Mouse (Mus musculus): ENCODE measurements around the gene Arhgef28. TPM values are rescaled to one million over a fixed set of nuclear protein-coding genes. Genes with fewer than 3 reads are reported as not detected.

Arhgef28 gene
- polyA plus RNA-seq, 1 experiment = 0.42 TPM

GRCm38 (mm10) chr13:97999130-97999529 is 207.1 kb downstream of the Arhgef28 start:
- Histone ChIP-seq H3K27ac (ENCODE audit: insufficient read depth, low read length) (no peak overlapping the region), H3K4me1 (ENCODE audit: control insufficient read depth, insufficient read depth, insufficient read length) (no peaks in the 10 kb centered on the region), H3K27me3 (ENCODE audit: control insufficient read depth, insufficient read depth, low read length) (no peaks in the 10 kb centered on the region), H3K4me3 (ENCODE audit: extremely low read depth, insufficient read depth, insufficient read length) (no peak overlapping the region), H3K36me3 (ENCODE audit: control insufficient read depth, insufficient read depth, low read length) (no peaks in the 10 kb centered on the region)
- WGBS = 89% methylated on average over 8 of the region's 8 CpGs
- TF ChIP-seq POLR2A (IDR thresholded peaks at IDR 0.05; ENCODE audit: low read depth, low read length) (no peak), CTCF (IDR thresholded peaks at IDR 0.05; ENCODE audit: extremely low read depth, insufficient read depth, insufficient read length, insufficient replicate concordance) (no peak)
- DNase-seq (ENCODE audit: low read depth in 1 of 2, low spot score in 2 of 2) = no peak

GRCm38 (mm10) chr13:97998570-97998969 is 207.7 kb downstream of the Arhgef28 start:
- 82% methylated on average over 8 of the region's 8 CpGs for WGBS
- no peaks in the 10 kb centered on the region for H3K27me3 ChIP-seq (ENCODE audit: control insufficient read depth, insufficient read depth, low read length)
- no peaks in the 10 kb centered on the region for H3K4me1 ChIP-seq (ENCODE audit: control insufficient read depth, insufficient read depth, insufficient read length)

GRCm38 (mm10) chr13:97990939-97991338 is 215.3 kb downstream of the Arhgef28 start:
- Histone ChIP-seq H3K27me3 (ENCODE audit: control insufficient read depth, insufficient read depth, low read length) (no peaks in the 10 kb centered on the region), H3K27ac (ENCODE audit: insufficient read depth, low read length) (no peak overlapping the region), H3K36me3 (ENCODE audit: control insufficient read depth, insufficient read depth, low read length) (no peaks in the 10 kb centered on the region), H3K4me3 (ENCODE audit: extremely low read depth, insufficient read depth, insufficient read length) (no peak overlapping the region), H3K4me1 (ENCODE audit: control insufficient read depth, insufficient read depth, insufficient read length) (no peaks in the 10 kb centered on the region)
- WGBS = 79% methylated on average over 8 of the region's 8 CpGs
- DNase-seq (ENCODE audit: low read depth in 1 of 2, low spot score in 2 of 2) = no peak
- TF ChIP-seq CTCF (IDR thresholded peaks at IDR 0.05; ENCODE audit: extremely low read depth, insufficient read depth, insufficient read length, insufficient replicate concordance) (no peak), POLR2A (IDR thresholded peaks at IDR 0.05; ENCODE audit: low read depth, low read length) (no peak)

More at GRCm38 (mm10) chr13:97998570-97998969, 207.7 kb downstream of the Arhgef28 start:
- H3K27ac ChIP-seq (ENCODE audit: insufficient read depth, low read length) = no peak overlapping the region
- H3K36me3 ChIP-seq (ENCODE audit: control insufficient read depth, insufficient read depth, low read length) = no peaks in the 10 kb centered on the region
- no peak for DNase-seq (ENCODE audit: low read depth in 1 of 2, low spot score in 2 of 2)
- TF ChIP-seq CTCF (IDR thresholded peaks at IDR 0.05; ENCODE audit: extremely low read depth, insufficient read depth, insufficient read length, insufficient replicate concordance) (no peak), POLR2A (IDR thresholded peaks at IDR 0.05; ENCODE audit: low read depth, low read length) (no peak)
- H3K4me3 ChIP-seq (ENCODE audit: extremely low read depth, insufficient read depth, insufficient read length) = no peak overlapping the region

GRCm38 (mm10) chr13:97988796-97989195 is 217.4 kb downstream of the Arhgef28 start:
- H3K36me3 ChIP-seq (ENCODE audit: control insufficient read depth, insufficient read depth, low read length) = no peaks in the 10 kb centered on the region
- no peaks in the 10 kb centered on the region for H3K27me3 ChIP-seq (ENCODE audit: control insufficient read depth, insufficient read depth, low read length)
- no peak overlapping the region for H3K4me3 ChIP-seq (ENCODE audit: extremely low read depth, insufficient read depth, insufficient read length)
- H3K4me1 ChIP-seq (ENCODE audit: control insufficient read depth, insufficient read depth, insufficient read length) = no peaks in the 10 kb centered on the region
- TF ChIP-seq POLR2A (IDR thresholded peaks at IDR 0.05; ENCODE audit: low read depth, low read length) = no peak
- no peak for TF ChIP-seq CTCF (IDR thresholded peaks at IDR 0.05; ENCODE audit: extremely low read depth, insufficient read depth, insufficient read length, insufficient replicate concordance)
- 90% methylated on average over 6 of the region's 6 CpGs for WGBS
- H3K27ac ChIP-seq (ENCODE audit: insufficient read depth, low read length) = no peak overlapping the region
- DNase-seq (ENCODE audit: low read depth in 1 of 2, low spot score in 2 of 2) = no peak

GRCm38 (mm10) chr13:97986691-97987090 is 219.5 kb downstream of the Arhgef28 start:
- Histone ChIP-seq H3K27me3 (ENCODE audit: control insufficient read depth, insufficient read depth, low read length) (no peaks in the 10 kb centered on the region), H3K36me3 (ENCODE audit: control insufficient read depth, insufficient read depth, low read length) (no peaks in the 10 kb centered on the region), H3K27ac (ENCODE audit: insufficient read depth, low read length) (no peak overlapping the region), H3K4me1 (ENCODE audit: control insufficient read depth, insufficient read depth, insufficient read length) (no peaks in the 10 kb centered on the region), H3K4me3 (ENCODE audit: extremely low read depth, insufficient read depth, insufficient read length) (no peak overlapping the region)
- no peak for TF ChIP-seq CTCF (IDR thresholded peaks at IDR 0.05; ENCODE audit: extremely low read depth, insufficient read depth, insufficient read length, insufficient replicate concordance)
- no peak for TF ChIP-seq POLR2A (IDR thresholded peaks at IDR 0.05; ENCODE audit: low read depth, low read length)
- WGBS = 93% methylated on average over 6 of the region's 6 CpGs
- DNase-seq (ENCODE audit: low read depth in 1 of 2, low spot score in 2 of 2) = no peak

GRCm38 (mm10) chr13:97977104-97977503 is 229.1 kb downstream of the Arhgef28 start:
- WGBS = 68% methylated on average over 9 of the region's 9 CpGs
- H3K4me1 ChIP-seq (ENCODE audit: control insufficient read depth, insufficient read depth, insufficient read length) = no peaks in the 10 kb centered on the region; the same call in 1 of the 2 replicates
- H3K27me3 ChIP-seq (ENCODE audit: control insufficient read depth, insufficient read depth, low read length) = no peaks in the 10 kb centered on the region
- no peak overlapping the region for H3K27ac ChIP-seq (ENCODE audit: insufficient read depth, low read length)
- no peak for TF ChIP-seq POLR2A (IDR thresholded peaks at IDR 0.05; ENCODE audit: low read depth, low read length)
- TF ChIP-seq CTCF (IDR thresholded peaks at IDR 0.05; ENCODE audit: extremely low read depth, insufficient read depth, insufficient read length, insufficient replicate concordance) = no peak
- no peak overlapping the region for H3K4me3 ChIP-seq (ENCODE audit: extremely low read depth, insufficient read depth, insufficient read length)
- no peaks in the 10 kb centered on the region for H3K36me3 ChIP-seq (ENCODE audit: control insufficient read depth, insufficient read depth, low read length)
- DNase-seq (ENCODE audit: low read depth in 1 of 2, low spot score in 2 of 2) = no peak

- TF ChIP-seq CTCF (IDR thresholded peaks at IDR 0.05; ENCODE audit: extremely low read depth, insufficient read depth, insufficient read length, insufficient replicate concordance) (no peak), POLR2A (IDR thresholded peaks at IDR 0.05; ENCODE audit: low read depth, low read length) (no peak)
- Histone ChIP-seq H3K27ac (ENCODE audit: insufficient read depth, low read length) (no peak overlapping the region), H3K27me3 (ENCODE audit: control insufficient read depth, insufficient read depth, low read length) (no peaks in the 10 kb centered on the region), H3K4me3 (ENCODE audit: extremely low read depth, insufficient read depth, insufficient read length) (no peak overlapping the region), H3K4me1 (ENCODE audit: control insufficient read depth, insufficient read depth, insufficient read length) (no peaks in the 10 kb centered on the region; the same call in 1 of the 2 replicates), H3K36me3 (ENCODE audit: control insufficient read depth, insufficient read depth, low read length) (no peaks in the 10 kb centered on the region)
- DNase-seq (ENCODE audit: low read depth in 1 of 2, low spot score in 2 of 2) = no peak
- WGBS = 89% methylated on average over 2 of the region's 2 CpGs
Measured at GRCm38 (mm10) chr13:97976642-97977041, 229.6 kb downstream of the Arhgef28 start.
